Mouse (Mus musculus) cerebellum, adult 11 months (tissue): ENCODE measurements at regions not wholly inside any gene's neighbourhood (a gene's known extent, or its start where the extent isn't known, plus 50 kb on each side); places are given as distances from the start of the nearest gene placed in this dataset.
A peak's percentile ranks its signal among the peaks of the same experiment; 100 is the strongest.

Source experiments
- DNase-seq: peaks from one replicate; pipeline ENCODE4 v3.0.0; 2022

- no peak for DNase-seq
These were observed 574.6 kb downstream of the Stpg2 start for GRCm38 (mm10) chr3:139780054-139780453.

GRCm38 (mm10) chr3:139783406-139783805, 577.9 kb downstream of the Stpg2 start:
- no peak for DNase-seq

- DNase-seq: no peak
These were observed 581.0 kb downstream of the Stpg2 start for GRCm38 (mm10) chr3:139786510-139786909.

- no peak for DNase-seq
These were observed 583.4 kb downstream of the Stpg2 start for GRCm38 (mm10) chr3:139788854-139789253.

GRCm38 (mm10) chr3:139796685-139797084, 591.2 kb downstream of the Stpg2 start:
- no peak for DNase-seq

GRCm38 (mm10) chr3:139799059-139799458, 593.6 kb downstream of the Stpg2 start:
- no peak for DNase-seq

GRCm38 (mm10) chr3:139802716-139803710, 597.5 kb downstream of the Stpg2 start:
- no peak for DNase-seq

GRCm38 (mm10) chr3:139828014-139828413, 622.5 kb downstream of the Stpg2 start:
- no peak for DNase-seq

GRCm38 (mm10) chr3:139828581-139828980, 623.1 kb downstream of the Stpg2 start:
- DNase-seq: no peak

- no peak for DNase-seq
These were observed 627.1 kb downstream of the Stpg2 start for GRCm38 (mm10) chr3:139832599-139832998.

GRCm38 (mm10) chr3:139842015-139842414, 636.5 kb downstream of the Stpg2 start:
- DNase-seq: no peak

GRCm38 (mm10) chr3:139842988-139843605, 637.6 kb downstream of the Stpg2 start:
- no peak for DNase-seq

- DNase-seq: no peak
These were observed 638.9 kb downstream of the Stpg2 start for GRCm38 (mm10) chr3:139844443-139844842.

GRCm38 (mm10) chr3:139847826-139848225, 642.3 kb downstream of the Stpg2 start:
- peak; percentile 37 for DNase-seq

GRCm38 (mm10) chr3:139859966-139860635, 654.6 kb downstream of the Stpg2 start:
- DNase-seq: no peak

- DNase-seq: no peak
These were observed 655.4 kb downstream of the Stpg2 start for GRCm38 (mm10) chr3:139860831-139861371.

- peak; percentile 67 for DNase-seq
These were observed 660.8 kb downstream of the Stpg2 start for GRCm38 (mm10) chr3:139866329-139866728.

- DNase-seq: no peak
These were observed 661.5 kb downstream of the Stpg2 start for GRCm38 (mm10) chr3:139867030-139867429.

GRCm38 (mm10) chr3:139867499-139867898, 662.0 kb downstream of the Stpg2 start:
- no peak for DNase-seq

GRCm38 (mm10) chr3:139869779-139870178, 664.3 kb downstream of the Stpg2 start:
- DNase-seq: no peak

- DNase-seq: peak; percentile 81
These were observed 680.7 kb downstream of the Stpg2 start for GRCm38 (mm10) chr3:139885942-139886860.

- no peak for DNase-seq
These were observed 681.8 kb downstream of the Stpg2 start for GRCm38 (mm10) chr3:139887265-139887664.
